Mouse (Mus musculus): Measurements from ENCODE around the gene Tubb1. TPM values are rescaled to one million over a fixed set of nuclear protein-coding genes. Genes with fewer than 3 reads are reported as not detected.

Gene Tubb1
- total and polyA plus RNA-seq, 2 experiments from 2014 or later: 0.11 to 0.25 TPM

DNA sequence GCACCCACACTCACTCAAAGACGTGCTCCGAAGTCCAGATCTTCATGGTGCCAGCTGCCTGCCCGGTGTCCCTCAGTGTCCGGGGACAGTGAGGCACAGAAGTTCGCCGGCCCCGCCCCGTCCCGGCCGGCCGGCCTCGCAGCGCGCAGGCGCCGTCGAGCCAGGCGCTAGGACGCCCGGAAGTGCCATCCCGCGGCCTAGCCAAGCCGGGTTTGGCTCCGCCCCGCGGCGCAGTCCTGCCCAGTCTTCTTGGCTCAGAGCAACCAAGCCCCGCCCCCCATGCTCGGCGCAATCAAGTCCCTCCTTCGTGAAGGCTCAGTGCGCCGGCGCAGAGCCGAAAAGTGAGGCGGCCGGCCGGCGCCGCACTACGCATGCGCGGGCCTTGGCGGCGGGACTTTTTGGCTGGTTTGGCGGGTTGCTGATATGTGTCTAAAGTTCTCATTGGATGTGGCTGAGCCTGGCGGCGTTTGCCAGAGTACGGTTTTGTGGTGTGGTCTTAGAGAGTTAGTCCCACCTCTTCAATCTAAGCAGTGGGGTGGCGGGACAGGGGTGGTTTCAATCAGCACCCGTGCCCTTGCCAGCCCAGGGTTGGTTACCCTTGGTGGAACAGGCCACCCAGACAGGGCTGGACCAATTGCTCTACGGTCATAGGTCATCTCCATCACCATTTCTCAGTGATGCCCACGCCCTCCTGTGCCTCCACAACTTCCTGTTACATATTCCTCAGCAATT is 22.5 kb downstream of the Tubb1 start, which contains the start of gene Prelid3b:
TSS of gene Prelid3b (minus strand) at position 264 of the 732 bp plus-strand sequence.
- Histone ChIP-seq H3K9ac (replicated peaks; ENCODE audit: low read length, poor library complexity, severe bottlenecking) (peak within 1 kb of the TSS; percentile 59), H3K27me3 (ENCODE audit: insufficient read depth, low read length) (no peaks in the 10 kb centered on the region), H3K27ac (ENCODE audit: low read depth, low read length) (no peak within 1 kb of the TSS), H3K36me3 (ENCODE audit: insufficient read depth, low read length) (0 out of 2 replicates have a peak, but pooled peaks cover 4% of the 10 kb centered on the region), H3K9me3 (ENCODE audit: low read length) (no peaks in the 10 kb centered on the region), H3K4me1 (ENCODE audit: insufficient read depth, low read length) (no peaks in the 10 kb centered on the region; the same call in 1 of the 2 replicates), H3K4me3 (ENCODE audit: low read depth, low read length) (peak within 1 kb of the TSS; percentile 69), H3K4me2 (ENCODE audit: low read depth, low read length, poor library complexity, severe bottlenecking) (peak within 1 kb of the TSS; percentile 57)
- peak; percentile 99 for DNase-seq (ENCODE audit: low spot score)
- peak; percentile 42; the same call in 1 of the 2 replicates for TF ChIP-seq CTCF (IDR thresholded peaks at IDR 0.05)
- ATAC-seq (ENCODE audit: low FRiP score): peak; percentile 99
- under 1% methylated on average over 52 of the region's 53 CpGs for WGBS

DNA sequence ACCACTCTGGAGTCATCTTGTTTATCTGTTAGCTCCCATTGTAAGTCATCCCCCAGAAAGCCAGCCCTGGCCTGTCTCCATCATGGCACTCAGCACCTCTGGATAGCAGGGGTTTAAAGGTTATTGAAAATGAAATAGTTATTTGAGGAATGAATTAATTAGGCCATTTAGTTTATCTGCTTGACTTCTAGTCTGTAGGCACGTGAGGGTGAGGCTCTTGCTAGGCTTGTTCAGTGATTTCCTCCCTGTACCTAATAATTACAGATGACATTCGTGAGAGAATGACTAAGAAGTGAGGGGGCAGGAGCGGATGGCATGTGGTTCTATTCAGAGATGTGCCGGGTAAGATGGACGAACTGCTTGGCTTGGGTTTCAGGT is 23.0 kb downstream of the Tubb1 start:
- Histone ChIP-seq H3K9ac (replicated peaks; ENCODE audit: low read length, poor library complexity, severe bottlenecking) (peak overlapping the region; percentile 24; the same call in 1 of the 2 replicates), H3K4me1 (ENCODE audit: insufficient read depth, low read length) (no peaks in the 10 kb centered on the region; the same call in 1 of the 2 replicates), H3K9me3 (ENCODE audit: low read length) (no peaks in the 10 kb centered on the region), H3K4me2 (ENCODE audit: low read depth, low read length, poor library complexity, severe bottlenecking) (peak overlapping the region; percentile 57), H3K27ac (ENCODE audit: low read depth, low read length) (no peak overlapping the region), H3K36me3 (ENCODE audit: insufficient read depth, low read length) (0 out of 2 replicates have a peak, but pooled peaks cover 2% of the 10 kb centered on the region), H3K27me3 (ENCODE audit: insufficient read depth, low read length) (no peaks in the 10 kb centered on the region), H3K4me3 (ENCODE audit: low read depth, low read length) (peak overlapping the region; percentile 69)
- WGBS: 86% methylated on average over 5 of the region's 5 CpGs
- TF ChIP-seq CTCF (IDR thresholded peaks at IDR 0.05): no peak
- ATAC-seq (ENCODE audit: low FRiP score): no peak
- DNase-seq (ENCODE audit: low spot score): no peak

DNA sequence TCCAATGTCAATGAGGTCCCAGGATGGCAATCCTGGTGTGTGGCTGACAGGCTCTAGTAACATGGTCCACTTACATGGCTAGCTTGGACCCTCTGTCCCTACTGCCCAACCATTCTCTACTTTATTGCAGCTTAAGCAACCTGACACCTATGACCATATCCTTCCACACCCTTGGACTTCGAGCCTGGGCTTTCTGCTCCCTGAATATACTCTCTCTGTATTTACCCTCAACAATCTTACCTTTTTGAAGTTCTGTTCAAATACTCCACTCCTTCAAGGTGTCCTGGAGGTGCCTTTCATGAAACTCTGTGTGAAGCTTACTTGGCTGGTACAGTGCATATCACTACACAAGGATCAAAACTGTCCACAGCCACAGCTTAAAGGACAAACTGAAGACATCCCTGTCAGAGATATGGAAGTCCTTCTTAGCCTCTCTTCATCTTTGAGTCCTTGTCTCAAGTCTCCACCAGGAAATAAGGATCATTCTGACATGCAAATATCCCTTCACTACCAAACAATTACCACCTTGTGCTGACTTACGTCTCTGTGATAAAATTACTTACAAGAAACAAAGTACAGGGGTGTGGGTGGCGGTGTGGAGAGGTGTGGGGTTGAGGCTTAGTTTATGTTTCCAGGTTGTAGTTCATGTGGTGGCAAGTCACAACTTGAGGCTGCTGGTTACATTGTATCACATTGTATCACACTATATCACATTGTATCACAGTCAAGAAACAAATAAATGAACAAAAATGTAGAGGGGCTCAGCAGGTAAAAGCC is 27.2 kb downstream of the Tubb1 start:
- Histone ChIP-seq H3K27me3 (ENCODE audit: insufficient read depth, low read length) (no peaks in the 10 kb centered on the region), H3K4me3 (ENCODE audit: low read depth, low read length) (no peak overlapping the region), H3K9me3 (ENCODE audit: low read length) (no peaks in the 10 kb centered on the region), H3K27ac (ENCODE audit: low read depth, low read length) (no peak overlapping the region), H3K36me3 (ENCODE audit: insufficient read depth, low read length) (no peaks in the 10 kb centered on the region), H3K4me2 (ENCODE audit: low read depth, low read length, poor library complexity, severe bottlenecking) (no peak overlapping the region), H3K4me1 (ENCODE audit: insufficient read depth, low read length) (no peaks in the 10 kb centered on the region; the same call in 1 of the 2 replicates), H3K9ac (replicated peaks; ENCODE audit: low read length, poor library complexity, severe bottlenecking) (no peak overlapping the region)
- DNase-seq (ENCODE audit: low spot score): no peak
- no peak for TF ChIP-seq CTCF (IDR thresholded peaks at IDR 0.05)
- WGBS: 81% methylated on average over 3 of the region's 3 CpGs
- ATAC-seq (ENCODE audit: low FRiP score): no peak

DNA sequence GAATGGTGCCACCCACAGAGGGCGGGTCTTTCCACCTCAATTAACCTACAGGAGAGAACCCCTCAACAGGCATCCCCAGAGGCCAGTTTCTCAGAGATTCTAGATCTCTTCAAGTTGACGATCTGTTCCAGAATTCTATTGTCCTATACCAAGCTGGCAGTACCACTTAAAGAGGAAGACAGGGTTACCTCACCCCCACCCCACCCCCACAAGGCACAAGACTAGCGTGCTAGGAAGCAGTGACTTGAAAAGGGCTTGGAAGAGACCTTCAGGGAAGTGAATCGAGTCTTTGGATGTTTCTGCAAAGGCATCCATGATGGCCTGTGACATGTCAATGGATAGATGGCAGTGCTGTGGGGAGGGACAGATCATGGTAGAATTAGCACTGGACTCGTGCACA is 28.3 kb downstream of the Tubb1 start:
- no peak for TF ChIP-seq CTCF (IDR thresholded peaks at IDR 0.05)
- DNase-seq (ENCODE audit: low spot score): no peak
- no peaks in the 10 kb centered on the region for H3K36me3 ChIP-seq (ENCODE audit: insufficient read depth, low read length)
- ATAC-seq (ENCODE audit: low FRiP score): no peak
- H3K27me3 ChIP-seq (ENCODE audit: insufficient read depth, low read length): no peaks in the 10 kb centered on the region
- H3K27ac ChIP-seq (ENCODE audit: low read depth, low read length): no peak overlapping the region
- no peak overlapping the region for H3K4me2 ChIP-seq (ENCODE audit: low read depth, low read length, poor library complexity, severe bottlenecking)
- no peaks in the 10 kb centered on the region for H3K4me1 ChIP-seq (ENCODE audit: insufficient read depth, low read length)
- WGBS: 79% methylated on average over 5 of the region's 5 CpGs
- H3K9ac ChIP-seq (replicated peaks; ENCODE audit: low read length, poor library complexity, severe bottlenecking): no peak overlapping the region
- H3K4me3 ChIP-seq (ENCODE audit: low read depth, low read length): no peak overlapping the region
- no peaks in the 10 kb centered on the region for H3K9me3 ChIP-seq (ENCODE audit: low read length)

DNA sequence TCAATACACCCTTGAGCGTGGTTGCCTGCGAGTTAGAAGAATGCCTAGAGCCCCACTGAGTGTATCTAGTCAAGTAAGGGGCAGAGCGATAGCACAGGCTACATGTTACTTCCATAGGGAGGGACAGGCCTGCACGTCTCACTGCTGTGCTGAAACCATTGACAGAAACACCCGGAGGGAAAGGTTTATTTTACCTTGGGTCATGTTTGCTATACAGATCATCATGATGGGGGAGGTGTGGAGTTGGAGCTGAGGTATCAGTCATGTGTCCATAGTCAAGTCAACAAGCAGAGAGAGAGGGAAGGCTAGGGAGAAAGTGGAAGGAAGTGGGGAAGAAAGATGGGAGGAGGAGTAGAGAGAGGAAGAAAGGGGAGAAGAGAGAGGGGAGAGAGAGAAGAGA is 36.5 kb downstream of the Tubb1 start:
- DNase-seq (ENCODE audit: low spot score): no peak
- Histone ChIP-seq H3K27ac (ENCODE audit: low read depth, low read length) (no peak overlapping the region), H3K4me3 (ENCODE audit: low read depth, low read length) (no peak overlapping the region), H3K9me3 (ENCODE audit: low read length) (no peaks in the 10 kb centered on the region), H3K4me1 (ENCODE audit: insufficient read depth, low read length) (no peaks in the 10 kb centered on the region), H3K9ac (replicated peaks; ENCODE audit: low read length, poor library complexity, severe bottlenecking) (no peak overlapping the region), H3K4me2 (ENCODE audit: low read depth, low read length, poor library complexity, severe bottlenecking) (no peak overlapping the region), H3K27me3 (ENCODE audit: insufficient read depth, low read length) (no peaks in the 10 kb centered on the region), H3K36me3 (ENCODE audit: insufficient read depth, low read length) (no peaks in the 10 kb centered on the region)
- WGBS: 89% methylated on average over 5 of the region's 5 CpGs
- no peak for ATAC-seq (ENCODE audit: low FRiP score)
- no peak for TF ChIP-seq CTCF (IDR thresholded peaks at IDR 0.05)

DNA sequence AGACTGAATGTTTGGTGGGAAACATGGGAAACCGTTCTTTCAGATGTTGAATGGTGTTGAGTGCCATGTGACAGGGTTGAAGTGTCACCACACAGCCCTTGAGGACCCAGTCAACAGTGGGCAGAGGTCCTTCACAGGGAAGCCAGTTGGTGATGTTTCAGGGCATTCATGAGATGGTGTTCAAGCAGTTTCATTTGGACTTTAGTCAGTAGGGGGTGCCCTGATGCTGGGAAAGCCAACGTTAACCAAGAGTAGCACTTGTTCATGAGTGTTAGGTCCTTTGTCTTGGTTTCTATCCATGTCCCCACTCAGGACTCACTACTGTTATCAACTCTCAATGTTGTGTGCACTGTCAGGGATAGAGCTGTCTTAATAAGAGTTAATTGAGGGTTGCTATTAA is 42.4 kb downstream of the Tubb1 start:
- TF ChIP-seq CTCF (IDR thresholded peaks at IDR 0.05): no peak

More for the DNA sequence above, 42.4 kb downstream of the Tubb1 start:
- H3K36me3 ChIP-seq (ENCODE audit: insufficient read depth, low read length): no peaks in the 10 kb centered on the region
- no peak overlapping the region for H3K4me2 ChIP-seq (ENCODE audit: low read depth, low read length, poor library complexity, severe bottlenecking)
- no peaks in the 10 kb centered on the region for H3K4me1 ChIP-seq (ENCODE audit: insufficient read depth, low read length)
- no peaks in the 10 kb centered on the region for H3K9me3 ChIP-seq (ENCODE audit: low read length)
- no peak overlapping the region for H3K4me3 ChIP-seq (ENCODE audit: low read depth, low read length)
- H3K27ac ChIP-seq (ENCODE audit: low read depth, low read length): no peak overlapping the region
- DNase-seq (ENCODE audit: low spot score) (no peak), ATAC-seq (ENCODE audit: low FRiP score) (no peak)
- no peaks in the 10 kb centered on the region for H3K27me3 ChIP-seq (ENCODE audit: insufficient read depth, low read length)
- 72% methylated on average over 2 of the region's 2 CpGs for WGBS
- no peak overlapping the region for H3K9ac ChIP-seq (replicated peaks; ENCODE audit: low read length, poor library complexity, severe bottlenecking)
